Mouse (Mus musculus) embryonic fibroblast, embryonic 13.5 days (primary cell): ENCODE results near the gene Apol6. TPM values are rescaled to one million over a fixed set of nuclear protein-coding genes. Genes with fewer than 3 reads are reported as not detected.

Experiments used
- H3K27ac ChIP-seq: 2 replicates; pipeline ENCODE4 v1.5.1; 2012; ENCODE audit warnings: low read length, control low read depth, inconsistent platforms; ENCODE audit not compliant: insufficient read depth
- H3K4me1 ChIP-seq: 2 replicates; pipeline ENCODE4 v1.6.1; 2011; ENCODE audit warnings: low read length; ENCODE audit not compliant: control insufficient read depth, insufficient read depth
- H3K4me3 ChIP-seq: 2 replicates; pipeline ENCODE4 v1.5.1; 2011; ENCODE audit warnings: mild to moderate bottlenecking, control low read depth, low read length; ENCODE audit not compliant: insufficient read depth
- CTCF ChIP-seq: IDR thresholded peaks from 2 replicates; pipeline ENCODE4 v1.5.1; 2011; ENCODE audit warnings: mild to moderate bottlenecking, control low read depth, low read length, moderate library complexity, borderline replicate concordance; ENCODE audit not compliant: insufficient read depth
- POLR2A ChIP-seq: IDR thresholded peaks from 2 replicates; pipeline ENCODE4 v1.6.1; 2011; ENCODE audit warnings: low read depth, mild to moderate bottlenecking, control low read depth, low read length, moderate library complexity
- polyA plus RNA-seq: library from polyadenylated mRNA; stranded (reverse); fragments of >200 nt; gene quantifications from 2 replicates; pipeline ENCODE4 v1.2.4, GENCODE M21; 2011; ENCODE audit warnings: low read depth; ENCODE audit not compliant: missing spikeins, insufficient read length

The Apol6 gene
- polyA plus RNA-seq, 1 experiment = 6.3 TPM

DNA sequence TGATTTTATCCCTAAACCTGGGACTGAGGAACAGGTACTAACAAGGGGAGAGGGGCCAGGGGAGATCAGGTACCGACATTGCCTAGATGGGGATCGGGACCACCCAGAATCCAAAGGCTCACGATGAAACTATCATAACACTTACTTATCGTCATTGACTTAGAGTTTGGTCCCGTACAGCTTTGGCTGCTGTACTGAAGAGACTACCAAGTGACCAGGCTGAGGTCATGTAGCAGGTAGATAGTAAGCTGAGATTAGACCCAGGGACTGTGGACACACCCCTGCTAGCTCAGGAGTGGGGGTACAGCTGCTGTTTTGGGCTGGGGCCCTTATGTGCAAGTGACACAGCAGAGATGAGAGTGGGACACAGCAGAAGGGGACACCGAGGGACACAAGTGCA lies 28.0 kb upstream of the Apol6 start:
- H3K27ac ChIP-seq = no peak overlapping the region
- no peak for TF ChIP-seq CTCF
- no peak for TF ChIP-seq POLR2A
- peaks cover 4% of the 10 kb centered on the region; the same call in 1 of the 2 replicates for H3K4me1 ChIP-seq
- no peak overlapping the region for H3K4me3 ChIP-seq

DNA sequence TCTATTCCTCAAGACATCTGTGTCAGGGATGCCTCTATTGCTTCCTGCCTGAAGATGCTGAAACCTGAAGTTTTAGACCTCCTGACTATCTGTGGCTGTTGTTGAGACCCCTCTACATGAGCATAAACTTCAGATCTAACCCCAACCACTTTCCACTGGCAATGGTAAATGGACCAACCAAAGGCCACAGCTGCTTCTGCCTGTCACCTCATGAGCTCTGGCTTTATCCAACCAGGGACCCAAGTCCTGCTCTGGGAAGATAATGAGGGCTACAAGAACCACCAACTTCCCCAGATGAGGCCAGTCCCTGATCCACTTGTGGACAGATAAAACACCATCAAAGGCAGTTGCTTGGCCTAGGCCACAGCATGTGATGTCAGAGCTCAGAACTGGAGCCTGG lies 26.6 kb upstream of the Apol6 start:
- peaks cover 4% of the 10 kb centered on the region; the same call in 1 of the 2 replicates for H3K4me1 ChIP-seq

DNA sequence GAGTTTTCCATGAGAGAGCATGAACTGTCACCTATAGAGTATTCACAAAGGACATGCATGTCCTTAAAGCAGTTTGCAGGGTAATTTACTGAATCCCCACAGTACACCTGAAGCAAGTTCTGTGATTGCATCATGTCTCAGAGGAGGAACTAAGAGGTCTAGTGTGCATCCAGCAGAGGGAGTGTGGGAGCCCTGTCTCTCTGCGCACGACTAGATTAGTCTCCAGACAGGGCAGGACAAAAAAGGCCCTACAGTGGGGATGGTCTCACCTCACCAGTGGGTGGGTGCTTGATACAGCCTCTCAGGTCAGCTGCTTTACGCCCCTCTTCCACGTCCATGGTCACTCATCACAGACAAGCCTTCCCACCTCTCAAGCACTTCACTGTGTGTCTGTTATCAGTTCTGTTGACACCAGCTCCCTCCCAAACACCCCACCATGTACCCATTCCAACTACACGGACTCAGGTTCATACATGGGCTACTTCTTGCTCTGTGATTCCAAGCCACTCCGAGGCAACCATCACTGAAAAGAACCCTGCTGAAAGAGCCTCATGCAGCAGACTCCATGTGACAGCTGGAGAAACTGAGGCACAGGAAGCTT lies 25.7 kb upstream of the Apol6 start:
- H3K4me1 ChIP-seq = no peaks in the 10 kb centered on the region
- TF ChIP-seq POLR2A = no peak
- peak; percentile 42; the same call in 1 of the 2 replicates for TF ChIP-seq CTCF
- H3K4me3 ChIP-seq = no peak overlapping the region
- H3K27ac ChIP-seq = no peak overlapping the region

More for the DNA sequence above, 26.6 kb upstream of the Apol6 start:
- no peak overlapping the region for H3K4me3 ChIP-seq
- TF ChIP-seq POLR2A (no peak), CTCF (no peak)
- H3K27ac ChIP-seq = no peak overlapping the region

DNA sequence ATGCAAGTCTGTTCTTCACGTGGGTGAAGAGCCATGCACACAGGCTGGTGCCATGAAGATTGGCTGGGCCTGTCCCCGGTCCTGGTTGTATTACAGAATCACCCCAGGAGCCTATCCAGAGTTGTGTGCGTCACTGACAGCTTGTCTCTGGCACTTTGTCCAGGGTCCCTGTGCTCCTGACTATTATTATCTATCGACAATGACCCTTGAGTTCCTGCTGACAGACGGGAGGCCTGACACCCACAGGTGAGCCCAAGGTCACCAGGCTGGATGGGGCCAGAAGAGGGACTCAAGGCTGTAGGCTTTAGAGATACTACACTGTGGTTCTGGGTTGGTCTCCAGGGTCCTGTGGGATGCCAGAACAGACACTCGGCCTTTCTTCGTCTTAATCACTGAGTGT lies 25.0 kb upstream of the Apol6 start:
- H3K27ac ChIP-seq = no peak overlapping the region
- no peak for TF ChIP-seq CTCF
- TF ChIP-seq POLR2A = no peak

DNA sequence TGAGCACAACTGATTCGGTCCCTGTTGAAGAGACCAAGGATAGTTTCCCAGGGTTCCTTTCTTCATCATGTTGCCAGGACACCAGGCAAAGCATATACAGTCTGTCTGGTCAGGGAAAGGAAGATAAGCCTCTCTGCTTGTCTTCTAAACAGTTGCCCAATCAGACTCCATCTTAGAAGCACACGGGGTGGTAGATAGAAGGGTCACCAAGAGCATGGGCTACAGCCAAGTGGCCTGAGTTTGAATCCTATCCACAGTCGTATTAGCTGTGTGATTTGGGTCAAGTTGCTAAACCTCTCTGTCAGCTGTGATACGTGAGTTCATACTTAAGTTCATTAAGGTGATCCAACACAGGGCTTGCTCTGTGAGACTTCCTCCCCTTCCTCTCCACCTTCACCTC lies 24.4 kb upstream of the Apol6 start:
- Histone ChIP-seq H3K4me1 (no peaks in the 10 kb centered on the region), H3K27ac (no peak overlapping the region), H3K4me3 (no peak overlapping the region)
- TF ChIP-seq POLR2A = no peak
- no peak for TF ChIP-seq CTCF

More for the DNA sequence above, 25.0 kb upstream of the Apol6 start:
- H3K4me1 ChIP-seq = no peaks in the 10 kb centered on the region
- no peak overlapping the region for H3K4me3 ChIP-seq

DNA sequence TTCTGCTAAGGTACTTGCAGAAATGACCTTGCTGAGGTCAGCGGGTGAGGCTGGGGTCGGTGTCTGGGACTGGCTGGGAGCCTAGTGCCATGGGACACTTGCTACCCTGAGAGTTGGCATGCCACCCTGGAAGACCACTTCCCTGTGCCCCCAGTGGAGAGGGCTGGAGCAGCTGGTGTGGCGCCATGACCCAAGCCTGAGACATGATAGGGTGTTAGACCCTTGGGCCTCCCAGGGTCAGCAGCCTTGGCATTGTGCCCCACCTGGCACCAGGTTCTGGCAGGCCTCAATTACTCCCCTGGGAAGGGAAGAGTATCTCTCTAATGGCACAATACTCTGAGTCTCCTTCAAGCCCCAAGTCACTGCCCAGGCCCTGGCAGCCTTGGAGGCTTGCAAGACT lies 23.5 kb upstream of the Apol6 start:
- H3K4me3 ChIP-seq = no peak overlapping the region
- TF ChIP-seq POLR2A = no peak
- TF ChIP-seq CTCF = no peak
- H3K27ac ChIP-seq = no peak overlapping the region
- no peaks in the 10 kb centered on the region for H3K4me1 ChIP-seq

DNA sequence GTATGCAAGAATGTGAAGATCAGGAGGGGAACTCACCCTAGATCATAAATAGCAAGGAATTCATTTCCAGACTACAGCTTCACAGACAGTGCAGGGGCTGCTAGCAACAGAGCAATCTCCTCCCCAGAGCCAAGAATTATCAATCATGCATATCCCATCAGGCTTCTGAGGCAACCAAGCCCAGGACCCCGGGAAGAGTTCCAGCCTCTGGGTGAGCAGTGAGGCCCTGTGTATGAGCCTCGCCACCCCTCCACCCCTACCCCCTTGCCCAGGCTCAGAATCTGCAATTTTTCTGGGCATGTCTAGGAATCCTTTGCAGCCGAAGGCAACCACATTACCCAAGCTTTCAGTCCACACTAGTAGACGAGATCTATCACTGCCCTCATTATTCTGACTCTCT lies 22.7 kb upstream of the Apol6 start:
- peak overlapping the region; percentile 14; the same call in 1 of the 2 replicates for H3K27ac ChIP-seq
- no peaks in the 10 kb centered on the region for H3K4me1 ChIP-seq
- no peak overlapping the region for H3K4me3 ChIP-seq
- TF ChIP-seq CTCF (no peak), POLR2A (no peak)

DNA sequence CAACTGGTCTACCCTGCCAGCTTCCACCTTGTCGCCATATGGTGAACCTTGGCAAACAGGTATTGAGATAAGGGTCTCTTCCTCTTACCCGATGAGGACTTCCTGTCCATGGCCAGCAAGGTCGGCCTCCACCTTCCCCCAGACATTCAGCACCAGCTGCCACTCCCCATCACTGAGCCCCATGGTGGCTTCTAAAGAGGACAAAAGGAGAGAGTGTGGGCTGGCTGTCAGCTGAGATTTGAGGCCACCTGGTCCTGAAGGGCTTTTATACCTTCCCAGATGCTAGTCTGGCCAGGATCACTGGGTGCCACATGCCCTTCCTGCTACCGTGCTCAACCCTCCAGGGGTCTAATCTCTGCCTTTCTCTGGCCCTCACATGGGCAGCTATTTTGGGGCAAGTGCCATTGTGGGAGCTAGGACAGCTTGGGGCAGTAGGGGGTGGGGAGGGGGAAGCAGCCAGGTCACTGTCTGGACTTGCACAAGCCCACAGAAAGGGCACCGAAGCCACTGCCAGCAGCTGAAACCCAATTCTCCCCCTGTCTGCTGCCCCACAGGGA lies 22.1 kb upstream of the Apol6 start:
- no peak overlapping the region for H3K27ac ChIP-seq
- no peak overlapping the region for H3K4me3 ChIP-seq
- H3K4me1 ChIP-seq = no peaks in the 10 kb centered on the region
- TF ChIP-seq POLR2A (no peak), CTCF (no peak)

DNA sequence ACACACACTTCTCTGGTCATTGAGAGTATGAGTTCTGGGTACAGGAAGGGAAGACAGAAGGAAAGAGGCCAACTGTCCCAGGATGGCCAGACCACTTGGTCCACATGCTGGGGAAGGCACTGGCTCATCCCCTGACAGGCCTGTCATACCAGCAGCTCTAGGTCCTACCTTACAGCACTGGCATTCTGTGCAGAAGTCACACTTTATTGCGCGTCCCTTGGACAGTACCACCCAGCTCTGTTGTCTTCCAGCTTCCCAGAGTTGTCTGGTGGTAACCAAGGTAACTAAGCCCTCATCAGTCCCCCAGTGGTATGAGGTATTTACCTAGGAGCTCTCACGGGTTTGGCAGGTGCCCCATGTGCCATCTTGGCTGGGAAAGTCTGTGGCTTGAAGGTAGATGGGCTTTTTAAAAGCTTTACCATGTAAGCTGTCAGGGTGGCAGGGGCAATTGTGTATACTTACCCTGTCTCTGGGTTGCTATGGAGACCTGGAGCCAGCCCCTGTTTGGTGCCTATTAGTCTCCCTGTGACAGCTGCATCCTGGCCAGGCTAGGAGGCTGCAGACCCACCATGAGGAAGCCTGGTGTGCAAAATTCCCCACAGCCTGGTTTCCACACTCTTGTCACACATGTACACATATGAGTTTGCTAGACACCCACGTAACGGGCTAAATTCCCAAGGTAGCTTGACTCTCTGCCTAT lies 18.5 kb upstream of the Apol6 start:
- H3K4me1 ChIP-seq = peaks cover 3% of the 10 kb centered on the region; the same call in 1 of the 2 replicates
- H3K4me3 ChIP-seq = no peak overlapping the region
- H3K27ac ChIP-seq = no peak overlapping the region
- TF ChIP-seq POLR2A (no peak), CTCF (no peak)

DNA sequence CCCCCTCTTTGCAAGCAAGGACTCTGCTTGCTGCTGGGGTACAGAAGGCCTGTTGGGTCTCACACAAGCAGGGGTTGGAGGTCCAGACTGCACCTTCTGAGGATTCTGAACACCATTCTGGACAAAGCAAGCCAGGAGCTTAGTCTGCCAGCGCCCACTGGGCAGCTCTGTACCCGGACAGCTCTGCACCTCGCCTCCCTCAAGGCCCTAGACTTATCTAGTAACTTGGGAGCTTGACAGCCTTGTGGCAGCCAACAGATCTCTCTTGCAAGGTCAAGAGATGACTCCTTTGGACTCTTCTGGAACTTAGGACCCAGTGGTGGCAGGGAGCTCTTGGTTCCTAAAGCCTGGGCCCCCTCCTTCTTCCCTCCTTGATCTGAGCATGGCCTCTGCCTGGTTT lies 17.4 kb upstream of the Apol6 start:
- no peak for TF ChIP-seq POLR2A
- no peak for TF ChIP-seq CTCF
- Histone ChIP-seq H3K4me3 (no peak overlapping the region), H3K27ac (no peak overlapping the region), H3K4me1 (peaks cover 3% of the 10 kb centered on the region; the same call in 1 of the 2 replicates)
